27 mouse cellular contexts compared by ENCODE assay signal in the genomic region with DNA sequence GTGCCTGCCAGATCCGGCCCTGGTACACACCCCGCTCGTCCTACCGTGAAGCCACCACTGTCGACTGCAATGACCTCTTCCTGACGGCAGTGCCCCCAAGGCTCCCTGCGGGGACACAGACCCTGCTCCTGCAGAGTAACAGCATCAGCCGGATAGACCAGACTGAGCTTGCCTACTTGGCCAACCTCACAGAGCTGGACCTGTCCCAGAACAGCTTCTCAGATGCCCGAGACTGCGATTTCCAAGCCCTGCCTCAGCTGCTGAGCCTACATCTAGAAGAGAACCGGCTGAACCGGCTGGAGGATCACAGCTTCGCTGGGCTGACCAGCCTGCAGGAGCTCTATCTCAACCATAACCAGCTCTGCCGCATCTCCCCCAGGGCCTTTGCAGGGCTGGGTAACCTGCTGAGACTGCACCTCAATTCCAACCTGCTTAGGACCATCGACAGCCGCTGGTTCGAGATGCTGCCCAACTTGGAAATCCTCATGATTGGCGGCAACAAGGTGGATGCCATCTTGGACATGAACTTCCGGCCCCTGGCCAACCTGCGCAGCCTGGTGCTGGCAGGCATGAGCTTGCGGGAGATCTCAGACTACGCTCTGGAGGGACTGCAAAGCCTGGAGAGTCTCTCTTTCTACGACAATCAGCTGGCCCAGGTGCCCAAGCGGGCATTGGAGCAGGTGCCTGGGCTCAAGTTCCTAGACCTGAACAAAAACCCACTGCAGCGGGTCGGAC. TPM values are rescaled to one million over a fixed set of nuclear protein-coding genes. Genes with fewer than 3 reads are reported as not detected.
A peak's percentile ranks its signal among the peaks of the same experiment; 100 is the strongest.
DNase-seq lines count a peak whose midpoint lies in the region; ATAC-seq and TF ChIP-seq lines count a peak whose summit lies in the region.
"Had no signal": no experiment of that assay in that cellular context is flagged by ENCODE, and none has a peak within 500 bp of the region (broad histone marks: within the 10 kb centered on the region; RNA-seq: fewer than 3 reads in every experiment).

No protein-coding gene starts in this region.

- peaks cover 32% of the 10 kb centered on the region for H3K36me3 ChIP-seq in midbrain, postnatal 0 days (ENCODE audit: insufficient read depth, low read length)
- H3K36me3 ChIP-seq in midbrain, embryonic 13.5 days: peaks cover 36% of the 10 kb centered on the region
- H3K36me3 ChIP-seq: intestine, embryonic 15.5 days; stomach, embryonic 15.5 days had no signal

- H3K9me3 ChIP-seq in midbrain, postnatal 0 days (ENCODE audit: low read length): no peaks in the 10 kb centered on the region
- H3K9me3 ChIP-seq in midbrain, embryonic 13.5 days: no peaks in the 10 kb centered on the region
- H3K9me3 ChIP-seq: heart, embryonic 13.5 days; intestine, embryonic 15.5 days; stomach, embryonic 15.5 days had no signal

- 86% methylated on average over 26 of the region's 26 CpGs for WGBS in midbrain, postnatal 0 days
- WGBS in midbrain, embryonic 13.5 days: 88% methylated on average over 26 of the region's 26 CpGs

- H3K4me1 ChIP-seq in midbrain, postnatal 0 days (ENCODE audit: insufficient read depth, low read length): 0 out of 2 replicates have a peak, but pooled peaks cover 2% of the 10 kb centered on the region
- peaks cover 8% of the 10 kb centered on the region for H3K4me1 ChIP-seq in midbrain, embryonic 13.5 days (replicated peaks)
- H3K4me1 ChIP-seq: intestine, embryonic 15.5 days; stomach, embryonic 15.5 days had no signal

- no peak overlapping the region for H3K4me2 ChIP-seq in midbrain, postnatal 0 days (ENCODE audit: low read depth, low read length, poor library complexity, severe bottlenecking)
- H3K4me2 ChIP-seq in midbrain, embryonic 13.5 days (replicated peaks): no peak overlapping the region
- H3K4me2 ChIP-seq: heart, embryonic 13.5 days; intestine, embryonic 15.5 days; lung, embryonic 14.5 days; stomach, embryonic 15.5 days had no signal

- no peak overlapping the region for H3K9ac ChIP-seq in midbrain, postnatal 0 days (replicated peaks; ENCODE audit: low read length, poor library complexity, severe bottlenecking)
- H3K9ac ChIP-seq in midbrain, embryonic 13.5 days (replicated peaks): no peak overlapping the region
- H3K9ac ChIP-seq: heart, embryonic 13.5 days; intestine, embryonic 15.5 days; liver, embryonic 14.5 days; lung, embryonic 14.5 days; stomach, embryonic 15.5 days had no signal

- no peak for TF ChIP-seq CTCF in midbrain, postnatal 0 days (IDR thresholded peaks at IDR 0.05)

- H3K4me3 ChIP-seq in midbrain, postnatal 0 days (ENCODE audit: low read depth, low read length): no peak overlapping the region
- no peak overlapping the region for H3K4me3 ChIP-seq in midbrain, embryonic 13.5 days (replicated peaks)
- H3K4me3 ChIP-seq: heart, embryonic 13.5 days; intestine, embryonic 15.5 days; stomach, embryonic 15.5 days had no signal

- H3K27ac ChIP-seq in midbrain, postnatal 0 days (ENCODE audit: low read depth, low read length): no peak overlapping the region
- no peak overlapping the region for H3K27ac ChIP-seq in midbrain, embryonic 13.5 days
- H3K27ac ChIP-seq: heart, embryonic 13.5 days; intestine, embryonic 15.5 days; liver, embryonic 14.5 days; stomach, embryonic 15.5 days had no signal

- DNase-seq in cerebellum, adult 9-11 months: peak; percentile 39
- DNase-seq in gastrocnemius, postnatal 25 days: peak; percentile 12
- no peak for DNase-seq in gastrocnemius, adult 18-20 months (ENCODE audit: low spot score)
- peak; percentile 24 for DNase-seq in midbrain, postnatal 0 days (ENCODE audit: low spot score)
- DNase-seq in skeletal muscle tissue, adult 2 months (ENCODE audit: low read depth, low spot score): peak; percentile 11
- no peak for DNase-seq in lung, adult 18-20 months
- DNase-seq: adrenal gland, postnatal 36 days; cerebellum, postnatal 36 days; heart, postnatal 10 days; kidney, adult 8-10 months; kidney, postnatal 10 days; layer of hippocampus, postnatal 36 days; liver; lung, embryonic 14.5 days; lung, postnatal 14 days; retina, postnatal 1 day; right cerebral cortex, postnatal 14 days had no signal

- no peaks in the 10 kb centered on the region for H3K27me3 ChIP-seq in midbrain, postnatal 0 days (ENCODE audit: insufficient read depth, low read length)
- no peaks in the 10 kb centered on the region for H3K27me3 ChIP-seq in midbrain, embryonic 13.5 days
- H3K27me3 ChIP-seq: heart, embryonic 13.5 days; intestine, embryonic 15.5 days had no signal

- ATAC-seq in cerebellum, adult (ENCODE audit: insufficient number of reproducible peaks, low FRiP score, low TSS enrichment): no peak
- no peak for ATAC-seq in midbrain, postnatal 0 days (ENCODE audit: low FRiP score)
- ATAC-seq in midbrain, embryonic 13.5 days: no peak
- ATAC-seq: activated CD4-positive, CD25-positive, alpha-beta regulatory T cell, adult 4 months; CD4-positive, CD25-positive, alpha-beta regulatory T cell, adult 4 months; forebrain, embryonic 16.5 days; intestine, embryonic 15.5 days had no signal

RNA-seq across cellular contexts. Expression of gene Lrrn2, which starts 57.4 kb away (rescaled TPM):
- 1 to 10 TPM; 1.1 to 1.3 TPM for total RNA-seq in gastrocnemius, postnatal 25 days (2021)
- under 1 TPM; 0.32 to 0.57 TPM for total RNA-seq in gastrocnemius, adult 18-20 months (2021)
- total RNA-seq in midbrain, postnatal 0 days (2014; rRNA removed): 44.6 and 48.9 TPM in 2 replicates
- polyA plus RNA-seq in midbrain, postnatal 0 days (2015; fragmentation: Nextera tagmentation; extraction: Ambion mirVana): 74.4 and 76.6 TPM in 2 replicates
- 29.8 and 30.3 TPM in 2 replicates for polyA plus RNA-seq in midbrain, embryonic 13.5 days (2015; fragmentation: Nextera tagmentation; extraction: Ambion mirVana)
- total RNA-seq: hematopoietic stem cell, adult 5-6 weeks had no signal
- polyA plus RNA-seq: activated CD4-positive, CD25-positive, alpha-beta regulatory T cell, adult 4 months; CD4-positive, CD25-positive, alpha-beta regulatory T cell, adult 4 months had no signal

Comparison
In these comparisons a context has a peak if more than half of its experiments do, and no peak if none do; other contexts are left out.
1. DNase-seq: peak in cerebellum, adult 9-11 months (single experiment), gastrocnemius, postnatal 25 days (single experiment), midbrain, postnatal 0 days (single experiment) and skeletal muscle tissue, adult 2 months (single experiment); none in gastrocnemius, adult 18-20 months (single experiment) and lung, adult 18-20 months (0 of 2).
2. RNA of gene Lrrn2, which starts 57.4 kb away (total RNA-seq): 44.6 to 48.9 TPM in midbrain, postnatal 0 days; 1.1 to 1.3 TPM in gastrocnemius, postnatal 25 days and 0.32 to 0.57 TPM in gastrocnemius, adult 18-20 months; every median in the first group is over 10 times any median in the second.